Mouse (Mus musculus): ENCODE results near the gene Scyl3. TPM values are rescaled to one million over a fixed set of nuclear protein-coding genes. Genes with fewer than 3 reads are reported as not detected.

The Scyl3 gene
- polyA plus RNA-seq, 1 experiment, result 18.8 TPM

DNA sequence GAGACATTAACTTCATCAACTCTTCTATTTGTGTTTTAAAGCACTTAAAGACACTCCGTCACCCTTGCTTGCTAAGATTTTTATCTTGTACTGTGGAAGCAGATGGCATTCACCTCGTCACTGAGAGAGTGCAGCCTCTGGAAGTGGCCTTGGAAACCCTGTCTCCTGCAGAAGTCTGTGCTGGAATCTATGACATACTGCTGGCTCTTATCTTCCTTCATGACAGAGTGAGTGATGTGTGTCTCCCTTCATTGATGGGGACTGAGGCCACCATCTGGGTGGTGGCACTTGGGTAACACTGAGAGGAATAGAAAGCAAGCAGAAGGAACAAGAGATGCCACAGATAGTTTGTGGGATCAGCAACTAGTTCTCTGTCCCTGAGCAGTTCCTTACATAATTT, 5.7 kb downstream of the Scyl3 start:
- Histone ChIP-seq H3K36me3 (ENCODE audit: control insufficient read depth, insufficient read depth, low read length, poor library complexity, severe bottlenecking) (peaks cover 39% of the 10 kb centered on the region), H3K4me1 (ENCODE audit: control insufficient read depth, insufficient read depth, low read length) (no peaks in the 10 kb centered on the region), H3K9ac (ENCODE audit: low read depth, poor library complexity, severe bottlenecking) (no peak overlapping the region), H3K27me3 (ENCODE audit: control insufficient read depth, insufficient read depth, low read length, poor library complexity, severe bottlenecking) (no peaks in the 10 kb centered on the region), H3K27ac (ENCODE audit: insufficient read depth, low read length) (no peak overlapping the region), H3K9me3 (replicated peaks; ENCODE audit: control insufficient read depth, insufficient read depth, low read length, poor library complexity, severe bottlenecking) (no peaks in the 10 kb centered on the region), H3K4me3 (ENCODE audit: low read depth, low read length) (no peak overlapping the region)
- TF ChIP-seq EP300 (IDR thresholded peaks at IDR 0.05; ENCODE audit: insufficient read depth, low read depth, low read length) (no peak), CTCF (IDR thresholded peaks at IDR 0.05; ENCODE audit: low read depth, low read length) (no peak), POLR2A (IDR thresholded peaks at IDR 0.05; ENCODE audit: insufficient read depth, low read length) (no peak)

DNA sequence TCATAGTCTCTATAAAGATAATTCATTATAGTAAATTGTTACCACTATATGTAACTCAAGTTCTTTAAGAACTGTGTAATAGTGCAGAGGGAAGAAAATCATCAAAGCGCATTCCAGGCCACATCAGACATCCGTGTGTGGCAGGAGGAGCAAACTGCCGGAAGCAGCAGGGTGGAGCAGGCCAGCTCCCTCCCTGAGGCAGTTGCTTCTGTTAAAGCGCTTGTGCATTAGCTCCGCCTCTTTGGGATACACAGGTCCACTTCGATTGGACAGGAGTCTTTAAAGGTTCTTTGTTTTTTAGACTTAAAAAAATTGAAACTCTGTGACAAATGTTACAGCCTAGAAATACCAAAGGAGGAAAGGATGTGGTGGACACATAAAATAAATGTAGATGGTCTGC, 13.2 kb downstream of the Scyl3 start:
- TF ChIP-seq CTCF (IDR thresholded peaks at IDR 0.05; ENCODE audit: low read depth, low read length), result no peak
- no peak for TF ChIP-seq EP300 (IDR thresholded peaks at IDR 0.05; ENCODE audit: insufficient read depth, low read depth, low read length)
- no peak for TF ChIP-seq POLR2A (IDR thresholded peaks at IDR 0.05; ENCODE audit: insufficient read depth, low read length)
- Histone ChIP-seq H3K36me3 (ENCODE audit: control insufficient read depth, insufficient read depth, low read length, poor library complexity, severe bottlenecking) (peaks cover 43% of the 10 kb centered on the region), H3K4me1 (ENCODE audit: control insufficient read depth, insufficient read depth, low read length) (no peaks in the 10 kb centered on the region), H3K9me3 (replicated peaks; ENCODE audit: control insufficient read depth, insufficient read depth, low read length, poor library complexity, severe bottlenecking) (no peaks in the 10 kb centered on the region), H3K27ac (ENCODE audit: insufficient read depth, low read length) (no peak overlapping the region), H3K9ac (ENCODE audit: low read depth, poor library complexity, severe bottlenecking) (no peak overlapping the region), H3K27me3 (ENCODE audit: control insufficient read depth, insufficient read depth, low read length, poor library complexity, severe bottlenecking) (no peaks in the 10 kb centered on the region), H3K4me3 (ENCODE audit: low read depth, low read length) (no peak overlapping the region)

- H3K4me3 ChIP-seq (ENCODE audit: low read depth, low read length), result no peak overlapping the region
- no peak overlapping the region for H3K27ac ChIP-seq (ENCODE audit: insufficient read depth, low read length)
- H3K9me3 ChIP-seq (replicated peaks; ENCODE audit: control insufficient read depth, insufficient read depth, low read length, poor library complexity, severe bottlenecking), result no peaks in the 10 kb centered on the region
- no peaks in the 10 kb centered on the region for H3K4me1 ChIP-seq (ENCODE audit: control insufficient read depth, insufficient read depth, low read length)
- no peaks in the 10 kb centered on the region for H3K27me3 ChIP-seq (ENCODE audit: control insufficient read depth, insufficient read depth, low read length, poor library complexity, severe bottlenecking)
- no peak overlapping the region for H3K9ac ChIP-seq (ENCODE audit: low read depth, poor library complexity, severe bottlenecking)
- no peak for TF ChIP-seq POLR2A (IDR thresholded peaks at IDR 0.05; ENCODE audit: insufficient read depth, low read length)
- TF ChIP-seq EP300 (IDR thresholded peaks at IDR 0.05; ENCODE audit: insufficient read depth, low read depth, low read length), result no peak
- no peak for TF ChIP-seq CTCF (IDR thresholded peaks at IDR 0.05; ENCODE audit: low read depth, low read length)
- H3K36me3 ChIP-seq (ENCODE audit: control insufficient read depth, insufficient read depth, low read length, poor library complexity, severe bottlenecking), result peaks cover 70% of the 10 kb centered on the region
Observed at GRCm38 (mm10) chr1:163953396-163953795, 24.5 kb downstream of the Scyl3 start.

GRCm38 (mm10) chr1:163958036-163958435, 29.1 kb downstream of the Scyl3 start:
- Histone ChIP-seq H3K36me3 (ENCODE audit: control insufficient read depth, insufficient read depth, low read length, poor library complexity, severe bottlenecking) (peaks cover 56% of the 10 kb centered on the region), H3K9ac (ENCODE audit: low read depth, poor library complexity, severe bottlenecking) (no peak overlapping the region), H3K27ac (ENCODE audit: insufficient read depth, low read length) (no peak overlapping the region), H3K27me3 (ENCODE audit: control insufficient read depth, insufficient read depth, low read length, poor library complexity, severe bottlenecking) (no peaks in the 10 kb centered on the region), H3K4me3 (ENCODE audit: low read depth, low read length) (no peak overlapping the region), H3K9me3 (replicated peaks; ENCODE audit: control insufficient read depth, insufficient read depth, low read length, poor library complexity, severe bottlenecking) (no peaks in the 10 kb centered on the region), H3K4me1 (ENCODE audit: control insufficient read depth, insufficient read depth, low read length) (no peaks in the 10 kb centered on the region)
- TF ChIP-seq CTCF (IDR thresholded peaks at IDR 0.05; ENCODE audit: low read depth, low read length) (no peak), POLR2A (IDR thresholded peaks at IDR 0.05; ENCODE audit: insufficient read depth, low read length) (no peak), EP300 (IDR thresholded peaks at IDR 0.05; ENCODE audit: insufficient read depth, low read depth, low read length) (no peak)

- Histone ChIP-seq H3K9me3 (replicated peaks; ENCODE audit: control insufficient read depth, insufficient read depth, low read length, poor library complexity, severe bottlenecking) (no peaks in the 10 kb centered on the region), H3K4me1 (ENCODE audit: control insufficient read depth, insufficient read depth, low read length) (no peaks in the 10 kb centered on the region), H3K9ac (ENCODE audit: low read depth, poor library complexity, severe bottlenecking) (no peak overlapping the region), H3K4me3 (ENCODE audit: low read depth, low read length) (no peak overlapping the region), H3K27me3 (ENCODE audit: control insufficient read depth, insufficient read depth, low read length, poor library complexity, severe bottlenecking) (no peaks in the 10 kb centered on the region), H3K27ac (ENCODE audit: insufficient read depth, low read length) (no peak overlapping the region), H3K36me3 (ENCODE audit: control insufficient read depth, insufficient read depth, low read length, poor library complexity, severe bottlenecking) (peaks cover 25% of the 10 kb centered on the region)
- TF ChIP-seq EP300 (IDR thresholded peaks at IDR 0.05; ENCODE audit: insufficient read depth, low read depth, low read length) (no peak), CTCF (IDR thresholded peaks at IDR 0.05; ENCODE audit: low read depth, low read length) (no peak), POLR2A (IDR thresholded peaks at IDR 0.05; ENCODE audit: insufficient read depth, low read length) (no peak)
Observed at GRCm38 (mm10) chr1:163964008-163964689, 35.2 kb downstream of the Scyl3 start.

- no peaks in the 10 kb centered on the region for H3K4me1 ChIP-seq (ENCODE audit: control insufficient read depth, insufficient read depth, low read length)
Observed at GRCm38 (mm10) chr1:163974471-163974870, 45.6 kb downstream of the Scyl3 start.

More at GRCm38 (mm10) chr1:163974471-163974870, 45.6 kb downstream of the Scyl3 start:
- Histone ChIP-seq H3K36me3 (ENCODE audit: control insufficient read depth, insufficient read depth, low read length, poor library complexity, severe bottlenecking) (peaks cover 16% of the 10 kb centered on the region), H3K9me3 (replicated peaks; ENCODE audit: control insufficient read depth, insufficient read depth, low read length, poor library complexity, severe bottlenecking) (no peaks in the 10 kb centered on the region), H3K27me3 (ENCODE audit: control insufficient read depth, insufficient read depth, low read length, poor library complexity, severe bottlenecking) (no peaks in the 10 kb centered on the region), H3K9ac (ENCODE audit: low read depth, poor library complexity, severe bottlenecking) (no peak overlapping the region), H3K27ac (ENCODE audit: insufficient read depth, low read length) (no peak overlapping the region), H3K4me3 (ENCODE audit: low read depth, low read length) (no peak overlapping the region)
- TF ChIP-seq EP300 (IDR thresholded peaks at IDR 0.05; ENCODE audit: insufficient read depth, low read depth, low read length) (no peak), POLR2A (IDR thresholded peaks at IDR 0.05; ENCODE audit: insufficient read depth, low read length) (no peak), CTCF (IDR thresholded peaks at IDR 0.05; ENCODE audit: low read depth, low read length) (no peak)
